Mouse (Mus musculus) liver, adult 2 months (tissue): Measurements from ENCODE around the gene Unk. TPM values are rescaled to one million over a fixed set of nuclear protein-coding genes. Genes with fewer than 3 reads are reported as not detected.
"Not testable (repeated sequence)": the region's sequence is repeated elsewhere in the genome, so short reads cannot be mapped to it uniquely, and the experiment has no call there.

ENCODE experiments used
- DNase-seq: peaks from one replicate; pipeline ENCODE4 v3.0.0-alpha.2; 2011; ENCODE audit warnings: low read depth, low spot score; ENCODE audit errors: extremely low read depth
- H3K27ac ChIP-seq: fragments of 200-500 bp; replicated peaks from 2 replicates; pipeline ENCODE4 v1.5.1; 2012; ENCODE audit warnings: low read depth, mild to moderate bottlenecking, control low read depth, inconsistent platforms, low read length; ENCODE audit not compliant: insufficient read depth
- H3K27me3 ChIP-seq: fragments of 200-500 bp; 2 replicates; pipeline ENCODE4 v1.6.1; 2012; ENCODE audit warnings: mild to moderate bottlenecking, moderate library complexity, low read length, inconsistent platforms; ENCODE audit not compliant: control insufficient read depth, insufficient read depth
- H3K36me3 ChIP-seq: fragments of 200-500 bp; 2 replicates; pipeline ENCODE4 v1.6.1; 2012; ENCODE audit warnings: low read length, inconsistent platforms; ENCODE audit not compliant: control insufficient read depth, insufficient read depth
- H3K4me1 ChIP-seq: fragments of 200-500 bp; 2 replicates; pipeline ENCODE4 v1.6.1; 2011; ENCODE audit warnings: low read length; ENCODE audit not compliant: control insufficient read depth, insufficient read depth
- H3K4me3 ChIP-seq: fragments of 200-500 bp; 2 replicates; pipeline ENCODE4 v1.5.1; 2011; ENCODE audit warnings: low read depth, mild to moderate bottlenecking, control low read depth, low read length, moderate library complexity; ENCODE audit not compliant: insufficient read depth
- H3K79me2 ChIP-seq: fragments of 200-500 bp; 2 replicates; pipeline ENCODE4 v1.6.1; 2012; ENCODE audit warnings: inconsistent platforms, mild to moderate bottlenecking, low read length, moderate library complexity; ENCODE audit not compliant: control insufficient read depth, insufficient read depth
- H3K9ac ChIP-seq: fragments of 200-500 bp; 2 replicates; pipeline ENCODE4 v1.6.1; 2012; ENCODE audit warnings: low read depth, mild to moderate bottlenecking, control low read depth, inconsistent platforms, low read length
- CTCF ChIP-seq: fragments of 200-500 bp; IDR thresholded peaks from 2 replicates; pipeline ENCODE4 v1.5.1; 2011; ENCODE audit warnings: low read depth, low read length, control low read depth
- POLR2A ChIP-seq: fragments of 200-500 bp; IDR thresholded peaks from 2 replicates; pipeline ENCODE4 v1.6.1; 2011; ENCODE audit warnings: low read length, control low read depth; ENCODE audit not compliant: insufficient read depth; ENCODE audit errors: extremely low read depth
- WGBS: fragments of 180-500 bp; shearing (Covaris S2); methylation state at CpG from one replicate; pipeline ENCODE4 v1.1.7; 2018; 5-methylcytosine and 5-hydroxymethylcytosine counted together
- polyA plus RNA-seq: library from polyadenylated mRNA; depleted of rRNA; stranded (reverse); fragments of >200 nt; gene quantifications from 2 replicates; pipeline ENCODE4 v1.2.3, GENCODE M21; 2012
- total RNA-seq: library from RNA; depleted of rRNA; stranded (reverse); fragments of >200 nt; gene quantifications from 2 replicates; pipeline ENCODE4 v1.2.3, GENCODE M21; 2014

Gene Unk
- total and polyA plus RNA-seq, 2 experiments = 4.3 to 13.8 TPM

DNA sequence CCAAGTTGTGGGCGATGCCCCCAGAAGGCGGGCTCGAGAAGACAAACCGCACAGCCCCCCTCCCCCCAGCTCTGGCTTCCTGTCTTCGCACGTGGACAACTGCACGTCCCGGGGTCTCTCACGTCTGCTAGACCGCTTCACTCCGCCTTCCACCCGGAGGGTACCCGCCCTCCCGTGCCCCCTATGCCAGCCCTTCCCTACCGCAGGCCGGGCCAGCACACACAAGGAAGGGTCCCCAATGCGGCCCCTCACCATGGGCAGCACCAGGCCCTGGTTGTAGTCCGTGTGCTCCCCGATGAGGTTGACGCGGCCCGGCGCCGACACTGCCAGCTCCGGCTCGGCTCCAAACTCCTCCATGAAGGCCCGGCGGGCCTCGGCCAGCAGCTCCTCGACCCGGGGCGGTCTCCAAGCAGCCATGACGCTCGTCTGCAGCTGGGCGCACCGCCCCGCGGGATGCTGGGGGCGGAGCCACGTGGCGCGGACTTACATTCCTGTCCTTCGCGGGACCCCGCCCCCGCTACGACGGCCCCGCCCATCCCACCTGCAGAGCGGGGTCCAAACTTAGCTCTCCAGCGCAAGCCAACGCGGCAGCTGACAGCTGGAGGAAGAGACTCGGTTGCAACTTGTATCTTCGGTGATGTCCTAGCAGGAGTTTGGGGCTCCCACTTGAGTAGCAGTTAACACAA is 17.7 kb upstream of the Unk start, which contains the start of gene Galk1:
Gene Galk1 (minus strand): TSS at position 458 of the 686 bp plus-strand sequence.
- TF ChIP-seq CTCF = no peak
- peak; percentile 74; the same call in 1 of the 2 replicates for TF ChIP-seq POLR2A
- H3K27ac ChIP-seq = peak within 1 kb of the TSS; percentile 3; the same call in 1 of the 2 replicates
- no peaks in the 10 kb centered on the region for H3K27me3 ChIP-seq
- peak; percentile 77 for DNase-seq
- H3K36me3 ChIP-seq = no peaks in the 10 kb centered on the region
- under 1% methylated on average over 54 of the region's 55 CpGs for WGBS
- peaks cover 5% of the 10 kb centered on the region; the same call in 1 of the 2 replicates for H3K4me1 ChIP-seq
- peak within 1 kb of the TSS; percentile 76 for H3K4me3 ChIP-seq
- no peaks in the 10 kb centered on the region for H3K79me2 ChIP-seq
- peak within 1 kb of the TSS; percentile 91 for H3K9ac ChIP-seq

GRCm38 (mm10) chr11:116014821-116015220 is 15.3 kb upstream of the Unk start:
- no peaks in the 10 kb centered on the region for H3K36me3 ChIP-seq
- peaks cover 5% of the 10 kb centered on the region; the same call in 1 of the 2 replicates for H3K4me1 ChIP-seq
- 47% methylated on average over 8 of the region's 8 CpGs for WGBS
- no peak overlapping the region for H3K9ac ChIP-seq
- H3K27me3 ChIP-seq = no peaks in the 10 kb centered on the region
- H3K27ac ChIP-seq = 0 out of 2 replicates have a peak overlapping the region, but pooled peaks have one; percentile 2
- H3K4me3 ChIP-seq = no peak overlapping the region
- DNase-seq = peak; percentile 74
- H3K79me2 ChIP-seq = no peaks in the 10 kb centered on the region
- TF ChIP-seq CTCF = no peak
- no peak for TF ChIP-seq POLR2A

DNA sequence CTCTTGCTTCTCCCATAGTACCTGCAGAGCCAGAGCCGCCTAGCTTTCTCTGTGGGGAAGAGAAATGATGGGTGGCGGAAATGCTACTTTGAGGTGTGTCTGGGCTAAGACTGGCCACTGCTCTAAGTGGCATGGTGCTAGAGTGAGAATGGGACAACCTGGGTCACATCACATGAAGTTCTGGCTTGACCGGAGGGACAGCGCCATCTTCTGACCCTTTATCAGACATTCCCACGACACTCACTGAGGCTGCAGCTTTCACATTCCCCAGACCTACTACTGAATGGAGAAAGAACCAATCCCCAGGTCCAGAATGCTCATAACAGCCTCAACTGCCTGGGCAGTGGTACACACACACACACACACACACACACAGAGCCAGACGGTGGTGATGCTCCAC is 12.0 kb upstream of the Unk start:
- Histone ChIP-seq H3K27me3 (no peaks in the 10 kb centered on the region), H3K9ac (no peak overlapping the region), H3K79me2 (no peaks in the 10 kb centered on the region), H3K36me3 (peaks cover 11% of the 10 kb centered on the region), H3K4me1 (peaks cover 2% of the 10 kb centered on the region; the same call in 1 of the 2 replicates), H3K27ac (no peak overlapping the region), H3K4me3 (no peak overlapping the region)
- peak; percentile 60 for DNase-seq
- no peak for TF ChIP-seq POLR2A
- peak; percentile 80 for TF ChIP-seq CTCF
- WGBS = 39% methylated on average over 6 of the region's 6 CpGs

- 94% methylated on average over 4 of the region's 4 CpGs for WGBS
- H3K4me3 ChIP-seq, H3K27ac ChIP-seq, DNase-seq, H3K4me1 ChIP-seq, H3K79me2 ChIP-seq, H3K27me3 ChIP-seq, H3K9ac ChIP-seq: not testable (repeated sequence)
- H3K36me3 ChIP-seq = peaks cover 13% of the 10 kb centered on the region
These were observed 11.3 kb upstream of the Unk start for GRCm38 (mm10) chr11:116018867-116019266.

DNA sequence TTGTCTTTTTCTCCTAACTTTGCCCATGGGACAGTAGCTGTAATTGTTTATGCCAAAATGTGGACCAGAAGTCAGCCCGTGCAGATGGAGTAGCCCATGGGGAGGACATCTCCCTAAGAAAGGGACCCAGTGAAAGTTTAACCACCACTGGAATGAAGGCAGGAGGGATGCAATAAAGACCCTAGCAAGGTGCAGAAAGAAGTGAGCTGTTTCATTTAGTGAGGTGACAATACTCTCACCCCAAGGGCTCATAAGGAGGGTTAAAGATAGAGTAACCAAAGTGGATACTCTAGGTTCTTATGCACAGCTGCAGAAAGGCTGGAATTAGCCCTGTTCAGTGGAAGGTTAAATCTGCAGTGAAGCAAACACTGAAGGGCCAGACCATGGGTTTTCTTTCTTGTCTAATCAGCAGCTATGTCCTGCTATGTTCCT is 10.7 kb upstream of the Unk start:
- no peak overlapping the region for H3K27ac ChIP-seq
- WGBS = 81% methylated on average over 1 of the region's 1 CpGs

DNA sequence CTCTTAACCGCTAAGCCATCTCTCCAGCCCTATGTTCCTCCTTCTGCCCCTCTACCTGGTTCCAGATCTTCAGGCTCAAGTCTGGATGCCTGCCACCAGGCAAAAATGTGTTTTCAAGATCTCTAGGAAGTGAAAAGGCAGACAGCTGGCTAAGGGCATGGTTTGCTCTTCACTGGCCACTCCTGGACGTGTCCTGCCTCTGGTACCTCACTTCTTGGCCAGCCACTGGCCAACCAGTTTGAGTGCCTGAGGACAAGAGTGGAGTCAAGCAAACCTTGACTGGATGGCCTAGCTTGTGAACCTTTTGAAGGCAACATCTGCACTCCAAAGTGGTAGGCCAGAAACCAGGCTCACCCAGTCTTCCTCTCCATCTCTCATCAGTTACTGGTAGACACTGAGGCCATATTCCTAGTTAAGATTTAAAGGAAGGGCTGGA is 10.1 kb upstream of the Unk start:
- Histone ChIP-seq H3K4me1 (peaks cover 2% of the 10 kb centered on the region; the same call in 1 of the 2 replicates), H3K36me3 (peaks cover 13% of the 10 kb centered on the region), H3K9ac (no peak overlapping the region), H3K27ac (no peak overlapping the region), H3K4me3 (no peak overlapping the region), H3K27me3 (no peaks in the 10 kb centered on the region), H3K79me2 (peaks cover 10% of the 10 kb centered on the region; the same call in 1 of the 2 replicates)
- TF ChIP-seq CTCF = no peak
- no peak for TF ChIP-seq POLR2A
- DNase-seq = no peak
- 80% methylated on average over 2 of the region's 2 CpGs for WGBS

More for the DNA sequence above, 10.7 kb upstream of the Unk start:
- Histone ChIP-seq H3K4me1 (peaks cover 2% of the 10 kb centered on the region; the same call in 1 of the 2 replicates), H3K27me3 (no peaks in the 10 kb centered on the region), H3K36me3 (peaks cover 13% of the 10 kb centered on the region), H3K4me3 (no peak overlapping the region), H3K9ac (no peak overlapping the region), H3K79me2 (peaks cover 10% of the 10 kb centered on the region; the same call in 1 of the 2 replicates)
- no peak for TF ChIP-seq POLR2A
- TF ChIP-seq CTCF = no peak
- DNase-seq = no peak
